ENCODE assay signal across 29 mouse cellular contexts in the genomic region with DNA sequence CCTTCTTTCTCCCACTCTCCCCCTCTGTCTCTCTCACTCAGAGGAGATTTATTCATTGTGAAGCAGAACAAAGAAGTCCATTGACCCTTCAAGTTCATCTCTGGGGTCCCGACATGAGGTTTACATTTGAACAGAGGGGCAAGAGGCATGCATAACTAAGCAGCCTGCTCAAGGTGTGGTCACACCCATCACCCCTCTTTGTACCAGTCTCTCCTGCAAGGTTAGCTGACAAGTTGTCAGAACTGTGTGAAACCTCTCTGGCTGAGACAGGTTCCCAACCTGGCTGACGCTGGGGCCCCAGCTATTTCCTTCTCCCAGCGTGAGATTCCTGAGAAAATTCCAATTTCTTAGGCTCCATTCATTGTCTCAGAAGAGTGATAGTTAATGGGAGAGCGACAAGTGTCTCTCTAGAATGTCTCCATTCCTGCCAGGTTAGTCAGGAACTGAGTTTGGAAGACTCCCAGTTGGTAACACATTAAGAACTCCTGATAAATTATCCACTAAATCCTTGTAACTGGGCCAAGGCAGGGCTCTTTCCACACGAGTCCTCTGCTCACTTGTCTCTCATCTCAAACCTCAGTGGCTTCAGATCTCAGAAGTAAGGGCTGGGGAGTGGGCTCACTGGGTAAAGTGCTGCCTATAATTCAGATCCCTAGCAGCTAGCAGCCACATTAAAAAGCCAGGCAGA. TPM values are rescaled to one million over a fixed set of nuclear protein-coding genes. Genes with fewer than 3 reads are reported as not detected.
DNase-seq lines count a peak whose midpoint lies in the region; ATAC-seq lines count a peak whose summit lies in the region.
"Had no signal": no experiment of that assay in that cellular context is flagged by ENCODE, and none has a peak within 500 bp of the region (broad histone marks: within the 10 kb centered on the region; RNA-seq: fewer than 3 reads in every experiment).

No protein-coding gene starts in this region.

- no peak overlapping the region for H3K4me3 ChIP-seq in kidney, embryonic 15.5 days (replicated peaks)
- H3K4me3 ChIP-seq in hindbrain, embryonic 10.5 days: no peak overlapping the region
- H3K4me3 ChIP-seq: embryonic facial prominence, embryonic 12.5 days; heart, adult 2 months; heart, embryonic 13.5 days; hindbrain, embryonic 15.5 days; layer of hippocampus, adult 2 months; midbrain, embryonic 15.5 days; neural tube, embryonic 15.5 days had no signal

- H3K9ac ChIP-seq in kidney, embryonic 15.5 days: no peak overlapping the region
- H3K9ac ChIP-seq: embryonic facial prominence, embryonic 12.5 days; heart, embryonic 13.5 days; hindbrain, embryonic 15.5 days; liver, embryonic 14.5 days; midbrain, embryonic 15.5 days; neural tube, embryonic 15.5 days had no signal

- no peak overlapping the region for H3K4me2 ChIP-seq in kidney, embryonic 15.5 days
- H3K4me2 ChIP-seq: embryonic facial prominence, embryonic 12.5 days; heart, embryonic 13.5 days; hindbrain, embryonic 15.5 days; midbrain, embryonic 15.5 days; neural tube, embryonic 15.5 days had no signal

- H3K4me1 ChIP-seq in kidney, embryonic 15.5 days: no peaks in the 10 kb centered on the region
- peaks cover 6% of the 10 kb centered on the region for H3K4me1 ChIP-seq in hindbrain, embryonic 10.5 days (replicated peaks)
- H3K4me1 ChIP-seq: embryonic facial prominence, embryonic 12.5 days; heart, embryonic 13.5 days; hindbrain, embryonic 15.5 days; midbrain, embryonic 15.5 days; neural tube, embryonic 15.5 days had no signal

- 40% methylated on average over 5 of the region's 5 CpGs for WGBS in kidney, embryonic 15.5 days
- 31% methylated on average over 5 of the region's 5 CpGs for WGBS in hindbrain, embryonic 10.5 days

- peak; percentile 19 for DNase-seq in adrenal gland, adult 2 months
- DNase-seq in adrenal gland, adult 8-10 months: no peak
- peak; percentile 81 for DNase-seq in ZHBTc4 (ENCODE audit: low read depth, low spot score)
- no peak for DNase-seq in ovary, postnatal 36 days (ENCODE audit: low spot score)
- no peak for DNase-seq in right cerebral cortex, adult 18-20 months
- DNase-seq in hindbrain, embryonic 10.5 days (ENCODE audit: low spot score): no peak
- DNase-seq: adrenal gland, postnatal 10 days; cerebellum, adult 11 months; cerebellum, adult 9-10 months; embryo, embryonic 11 days; heart, adult 2 months; heart, postnatal 10 days; left cerebral cortex, postnatal 4 days; lung, adult 2 months; lung, postnatal 14 days; spleen, adult 18-20 months; thymus, postnatal 14 days had no signal

- H3K9me3 ChIP-seq in kidney, embryonic 15.5 days (replicated peaks): no peaks in the 10 kb centered on the region
- no peaks in the 10 kb centered on the region for H3K9me3 ChIP-seq in hindbrain, embryonic 10.5 days
- H3K9me3 ChIP-seq: embryonic facial prominence, embryonic 12.5 days; heart, embryonic 13.5 days; hindbrain, embryonic 15.5 days; midbrain, embryonic 15.5 days; neural tube, embryonic 15.5 days had no signal

- H3K36me3 ChIP-seq in kidney, embryonic 15.5 days: no peaks in the 10 kb centered on the region
- H3K36me3 ChIP-seq in hindbrain, embryonic 10.5 days: no peaks in the 10 kb centered on the region
- H3K36me3 ChIP-seq: embryonic facial prominence, embryonic 12.5 days; heart, embryonic 13.5 days; hindbrain, embryonic 15.5 days; midbrain, embryonic 15.5 days; neural tube, embryonic 15.5 days had no signal

- H3K27ac ChIP-seq in kidney, embryonic 15.5 days: 0 out of 2 replicates have a peak overlapping the region, but pooled peaks have one; percentile 27
- no peak overlapping the region for H3K27ac ChIP-seq in hindbrain, embryonic 10.5 days
- H3K27ac ChIP-seq: embryonic facial prominence, embryonic 12.5 days; heart, adult 2 months; heart, embryonic 13.5 days; hindbrain, embryonic 15.5 days; layer of hippocampus, adult 2 months; liver, embryonic 14.5 days; midbrain, embryonic 15.5 days; neural tube, embryonic 15.5 days had no signal

- no peak; the same call in 1 of the 2 replicates for ATAC-seq in kidney, embryonic 15.5 days (replicated peaks; ENCODE audit: low FRiP score)
- ATAC-seq: activated CD4-positive, CD25-positive, alpha-beta regulatory T cell, adult 4 months; forebrain, embryonic 14.5 days; inflammation-experienced regulatory T-cells, adult 6 months; midbrain, embryonic 15.5 days had no signal

- peaks cover 5% of the 10 kb centered on the region for H3K27me3 ChIP-seq in kidney, embryonic 15.5 days
- peaks cover 17% of the 10 kb centered on the region for H3K27me3 ChIP-seq in hindbrain, embryonic 10.5 days (ENCODE audit: insufficient read depth, poor library complexity, severe bottlenecking)
- H3K27me3 ChIP-seq: CH12.LX; embryonic facial prominence, embryonic 12.5 days; hindbrain, embryonic 15.5 days; midbrain, embryonic 15.5 days; neural tube, embryonic 15.5 days had no signal

RNA-seq across cellular contexts. Expression of a gene that starts 29.7 kb away (rescaled TPM):
- total RNA-seq in adrenal gland, adult 2 months (2021): 1 to 10 TPM; 1.6 to 5.0 TPM
- polyA plus RNA-seq in adrenal gland, adult 2 months (2012; rRNA removed): 3.1 and 8.3 TPM in 2 replicates
- 10 to 100 TPM in 2 of 4 experiments, 1 to 10 TPM in 2; 1.9 to 40.1 (median 11.4) TPM for total RNA-seq in adrenal gland, adult 8-10 months (2022)
- polyA plus RNA-seq in kidney, embryonic 15.5 days (2015; fragmentation: Nextera tagmentation; extraction: Ambion mirVana): 6.2 and 6.4 TPM in 2 replicates
- 3.7 and 3.8 TPM in 2 replicates for polyA plus RNA-seq in hindbrain, embryonic 10.5 days (2016; fragmentation: Nextera tagmentation; extraction: Ambion mirVana)

RNA-seq across cellular contexts. Expression of a gene that starts 44.2 kb away (rescaled TPM):
- 1 to 10 TPM; 1.4 to 1.6 TPM for total RNA-seq in adrenal gland, adult 2 months (2021)
- polyA plus RNA-seq in adrenal gland, adult 2 months (2012; rRNA removed): 0.59 and 1.1 TPM in 2 replicates
- total RNA-seq in adrenal gland, adult 8-10 months (2022): 1 to 10 TPM; 1.1 to 2.6 (median 1.5) TPM
- polyA plus RNA-seq in kidney, embryonic 15.5 days (2015; fragmentation: Nextera tagmentation; extraction: Ambion mirVana): 5.2 and 5.6 TPM in 2 replicates
- 1.3 and 1.4 TPM in 2 replicates for polyA plus RNA-seq in hindbrain, embryonic 10.5 days (2016; fragmentation: Nextera tagmentation; extraction: Ambion mirVana)

Comparison
In these comparisons a context has a peak if more than half of its experiments do, and no peak if none do; other contexts are left out.
1. DNase-seq: peak in adrenal gland, adult 2 months (single experiment) and ZHBTc4 (single experiment); none in adrenal gland, adult 8-10 months (single experiment), ovary, postnatal 36 days (single experiment), right cerebral cortex, adult 18-20 months (single experiment) and hindbrain, embryonic 10.5 days (single experiment).